Mouse (Mus musculus) fibroblast of lung, adult 2 months (primary cell): Measurements from ENCODE around the gene Eea1.
A peak's percentile ranks its signal among the peaks of the same experiment; 100 is the strongest.

Experiments used
- DNase-seq: peaks from one replicate; pipeline ENCODE4 v3.0.0-alpha.2; 2011; ENCODE audit warnings: low read depth

The Eea1 gene

DNA sequence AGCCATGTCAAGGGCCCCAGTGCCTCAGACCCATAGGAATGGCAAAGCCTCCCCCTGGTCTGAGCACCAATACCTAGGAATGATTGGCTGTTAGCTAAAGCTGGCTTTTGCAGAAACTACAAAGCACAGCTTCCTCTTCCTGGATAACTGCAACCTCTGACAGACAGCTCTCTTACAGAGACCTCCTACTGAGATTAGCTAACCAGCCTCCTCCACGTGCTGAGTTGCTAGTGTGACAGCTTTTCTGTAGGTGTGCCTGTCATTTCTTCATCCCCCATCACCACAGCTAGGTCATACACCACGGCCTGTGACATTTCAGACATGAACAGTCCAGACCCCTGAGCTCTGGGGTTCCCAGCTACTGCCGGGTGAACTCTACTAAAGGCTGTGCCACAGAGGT, 126.9 kb downstream of the Eea1 start:
- no peak for DNase-seq

DNA sequence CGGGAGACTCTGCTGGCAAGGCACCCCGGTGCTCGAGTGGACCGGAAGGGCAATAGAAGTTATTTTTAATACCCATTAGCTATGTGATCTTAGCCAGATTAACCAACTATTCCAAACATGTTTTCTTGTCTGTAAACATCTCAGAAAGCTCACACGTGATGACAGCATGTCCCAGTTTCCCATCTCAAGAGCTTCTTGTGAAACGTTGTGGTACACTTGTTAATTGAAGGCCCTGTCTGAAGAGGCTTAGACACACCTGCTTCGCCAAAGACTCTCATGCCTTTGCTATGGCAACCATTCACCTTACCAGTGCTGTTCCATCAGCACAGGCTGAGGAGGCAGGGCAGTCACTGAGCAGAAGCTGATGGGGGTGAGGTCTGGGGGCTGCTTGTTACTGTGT, 133.9 kb downstream of the Eea1 start:
- no peak for DNase-seq

DNA sequence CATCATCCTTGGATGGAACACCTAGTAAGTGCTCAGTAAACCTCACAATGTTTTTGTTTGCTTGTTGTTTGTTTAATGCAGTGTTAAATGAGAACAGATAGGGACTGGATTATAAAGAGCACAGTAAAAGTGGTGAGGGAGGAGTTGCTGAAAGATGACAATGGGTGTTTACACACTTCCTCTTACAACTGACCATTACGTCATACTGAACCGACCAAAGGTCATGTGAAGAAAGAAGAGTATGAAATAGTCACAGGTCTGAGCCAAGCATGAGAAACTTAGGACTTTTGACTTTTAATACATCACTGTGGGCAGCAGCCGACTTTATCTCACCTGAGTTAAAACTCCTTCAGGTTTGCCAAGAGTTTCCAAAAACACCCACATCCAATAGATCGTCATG, 135.0 kb downstream of the Eea1 start:
- peak; percentile 19 for DNase-seq

DNA sequence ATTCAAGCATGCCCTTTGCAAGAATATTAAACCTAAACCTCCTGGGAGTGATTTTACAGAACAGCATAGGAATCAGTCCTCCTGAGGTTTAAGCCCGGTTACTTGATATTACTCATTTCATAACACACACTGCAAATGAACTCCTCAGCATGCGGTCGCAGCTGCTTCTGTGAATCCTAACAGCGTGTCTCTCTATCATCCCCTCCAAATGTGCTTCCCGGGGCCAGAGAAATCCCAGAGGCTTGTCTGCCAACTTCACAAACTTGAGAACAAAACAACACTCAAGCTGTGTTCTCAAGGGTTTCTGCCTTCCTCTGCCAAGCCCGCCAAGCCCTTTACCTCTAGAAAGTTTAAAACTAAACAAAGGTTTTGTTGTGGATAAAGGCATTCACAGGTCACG, 135.4 kb downstream of the Eea1 start:
- peak; percentile 37 for DNase-seq

DNA sequence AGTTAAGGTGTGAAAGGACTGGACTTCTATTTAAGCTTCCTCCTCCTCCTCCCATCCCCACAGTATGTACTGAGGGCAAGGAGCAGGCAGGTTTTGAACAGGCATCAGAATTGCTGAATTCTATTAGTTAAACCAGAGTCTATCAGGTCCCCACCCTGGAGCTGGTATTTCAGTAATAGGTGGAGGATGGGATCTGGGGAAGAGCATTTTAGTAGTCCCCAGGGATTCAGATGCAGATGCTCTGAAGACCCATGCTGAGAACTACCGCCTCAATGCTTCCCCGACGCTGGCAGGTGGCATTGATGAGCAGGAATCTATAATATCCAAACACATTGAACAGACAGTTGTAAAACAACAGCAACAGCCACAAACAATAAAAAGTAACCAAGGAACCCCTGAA, 136.0 kb downstream of the Eea1 start:
- DNase-seq = no peak

DNA sequence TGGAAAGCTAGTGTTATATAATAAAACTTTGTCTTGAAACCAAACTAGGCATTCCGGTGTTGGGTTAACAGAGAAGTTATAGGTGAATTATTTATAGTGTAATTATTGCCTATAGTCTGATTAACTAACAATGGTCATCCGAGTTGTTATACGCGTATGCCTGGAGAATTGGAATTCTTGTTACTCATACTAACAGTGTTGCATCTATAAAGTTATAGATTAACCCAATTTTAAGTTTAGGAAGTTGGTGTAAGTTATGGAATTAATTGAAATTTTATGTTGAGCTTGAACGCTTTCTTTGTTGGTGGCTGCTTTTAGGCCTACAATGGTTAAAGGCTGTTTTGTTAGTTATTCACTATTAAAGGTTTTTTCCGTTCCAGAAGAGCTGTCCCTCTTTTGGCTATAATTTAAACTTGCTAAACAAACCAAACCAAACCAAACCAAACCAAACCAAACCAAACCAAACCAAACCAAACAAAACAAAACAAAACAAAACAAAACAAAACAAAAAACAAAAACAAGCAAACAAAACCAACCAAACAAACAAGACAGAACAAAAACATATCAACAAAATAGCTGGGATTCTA, 137.1 kb downstream of the Eea1 start:
- DNase-seq = peak; percentile 20

DNA sequence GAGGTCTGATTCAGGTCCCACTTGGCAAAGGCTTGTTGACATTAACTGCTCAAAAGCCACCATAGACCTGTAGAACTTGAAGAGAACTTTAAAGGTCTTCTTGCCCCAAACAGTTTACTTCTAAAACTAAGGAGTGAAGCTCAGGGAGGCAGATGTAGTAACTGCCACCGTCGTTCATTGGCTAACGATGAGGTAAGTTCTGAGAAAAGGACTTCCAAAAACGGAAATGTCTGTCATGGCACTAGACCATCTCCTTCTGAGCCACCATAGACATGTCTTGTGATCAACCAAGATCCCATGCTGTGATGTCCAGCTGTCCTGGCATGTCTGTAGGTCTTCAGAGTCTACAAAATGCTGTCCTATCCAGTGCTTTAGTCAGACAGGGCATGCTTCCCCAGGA, 139.4 kb downstream of the Eea1 start:
- no peak for DNase-seq

DNA sequence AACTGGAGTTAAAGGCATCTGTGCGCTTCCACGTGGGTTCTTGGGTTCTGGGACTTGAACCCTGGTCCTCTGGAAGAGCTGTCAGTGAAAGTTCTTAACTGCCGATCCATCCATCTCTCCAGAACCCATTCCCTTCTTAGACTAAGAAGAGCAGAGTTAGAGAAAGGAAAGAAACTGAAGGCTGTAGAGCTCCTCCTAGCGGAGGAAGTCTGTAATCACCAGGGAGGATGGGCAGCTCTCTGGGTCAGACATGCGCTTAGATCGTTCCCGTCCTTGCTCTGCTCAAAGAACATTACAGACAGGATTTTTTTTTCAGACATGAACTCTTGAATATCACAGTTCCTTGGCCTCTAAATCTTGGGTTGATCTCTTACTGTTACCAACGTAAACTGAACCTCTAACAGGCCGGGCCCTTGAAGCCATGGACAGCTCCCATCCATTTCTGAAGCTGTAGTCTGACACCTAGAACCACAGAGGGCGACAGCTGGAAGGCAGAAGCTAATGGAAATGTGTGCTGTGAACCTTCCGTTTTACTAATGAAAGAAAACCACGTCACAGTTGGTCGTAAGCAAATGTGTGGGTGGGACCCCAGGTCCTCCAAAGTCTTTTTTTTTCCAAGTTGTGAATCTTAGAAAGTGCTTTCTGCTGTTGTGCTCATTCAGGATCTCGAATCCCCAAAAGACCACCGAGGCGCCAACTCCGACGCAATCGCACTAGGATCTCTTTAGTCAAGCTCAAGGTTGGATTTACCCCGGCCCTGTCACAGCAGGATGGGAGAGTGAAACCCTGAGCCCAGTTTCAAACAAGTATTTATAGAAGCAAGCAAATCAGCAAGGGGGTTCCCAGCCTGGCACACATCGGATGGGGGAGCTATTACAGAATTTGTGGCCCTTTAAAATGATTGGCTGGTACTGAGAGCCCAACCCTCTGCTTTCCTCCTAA, 140.3 kb downstream of the Eea1 start:
- no peak for DNase-seq

DNA sequence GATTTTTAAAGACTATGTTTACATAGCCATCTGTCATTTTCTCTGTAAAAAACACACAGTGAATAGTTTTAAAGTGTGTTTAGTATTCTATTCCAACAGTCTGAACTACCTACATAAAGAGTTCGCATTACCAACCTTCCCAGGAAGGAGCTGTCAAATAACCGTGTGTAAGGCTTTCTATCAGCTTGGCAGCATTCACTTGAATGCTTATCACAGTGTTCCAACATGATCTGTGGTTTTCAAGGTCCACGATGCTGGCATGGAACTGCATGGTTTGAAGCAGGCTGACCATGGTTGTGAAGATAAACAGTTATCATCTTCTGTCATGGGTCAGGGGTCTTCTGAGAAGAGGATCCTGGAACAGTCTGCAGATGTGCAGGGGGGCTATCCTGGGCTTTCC, 141.8 kb downstream of the Eea1 start:
- DNase-seq = no peak

DNA sequence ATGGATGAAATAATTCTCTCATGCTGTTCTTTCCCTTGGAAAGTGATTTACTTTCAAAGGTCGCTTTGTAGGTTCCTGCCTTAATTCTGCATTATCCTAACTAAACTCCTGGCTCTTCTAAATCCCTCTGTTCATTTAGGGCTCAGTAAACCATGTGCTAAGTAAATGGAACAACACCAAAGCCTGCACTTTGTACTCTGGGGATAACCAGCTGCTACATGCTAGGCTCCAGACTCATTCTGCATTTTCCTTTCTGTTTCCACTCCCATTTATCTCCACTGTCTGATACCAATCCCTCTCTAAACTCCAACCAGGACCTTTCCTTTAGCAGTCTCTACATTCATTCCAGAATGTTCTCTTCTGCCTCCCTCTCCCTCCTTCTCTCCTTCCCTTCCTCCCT, 149.3 kb downstream of the Eea1 start:
- DNase-seq = no peak

DNA sequence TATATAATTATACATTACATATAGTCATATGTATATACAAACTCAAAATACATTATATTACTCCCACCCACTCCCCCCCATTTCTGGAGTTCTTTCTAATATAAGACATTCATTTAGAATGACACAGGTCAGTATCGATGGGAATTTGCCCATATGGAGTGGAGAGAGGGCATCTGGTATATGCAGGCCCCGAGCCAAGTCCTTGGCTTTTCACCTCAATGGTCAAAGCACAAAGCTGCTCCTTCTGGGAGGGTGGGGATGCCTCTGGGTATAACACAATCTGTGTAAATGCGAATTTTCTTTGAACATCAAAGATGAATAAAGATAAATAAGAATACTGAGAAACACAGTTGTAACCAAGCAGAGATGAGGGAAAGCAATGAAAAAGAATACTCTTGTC, 149.9 kb downstream of the Eea1 start:
- DNase-seq = no peak

DNA sequence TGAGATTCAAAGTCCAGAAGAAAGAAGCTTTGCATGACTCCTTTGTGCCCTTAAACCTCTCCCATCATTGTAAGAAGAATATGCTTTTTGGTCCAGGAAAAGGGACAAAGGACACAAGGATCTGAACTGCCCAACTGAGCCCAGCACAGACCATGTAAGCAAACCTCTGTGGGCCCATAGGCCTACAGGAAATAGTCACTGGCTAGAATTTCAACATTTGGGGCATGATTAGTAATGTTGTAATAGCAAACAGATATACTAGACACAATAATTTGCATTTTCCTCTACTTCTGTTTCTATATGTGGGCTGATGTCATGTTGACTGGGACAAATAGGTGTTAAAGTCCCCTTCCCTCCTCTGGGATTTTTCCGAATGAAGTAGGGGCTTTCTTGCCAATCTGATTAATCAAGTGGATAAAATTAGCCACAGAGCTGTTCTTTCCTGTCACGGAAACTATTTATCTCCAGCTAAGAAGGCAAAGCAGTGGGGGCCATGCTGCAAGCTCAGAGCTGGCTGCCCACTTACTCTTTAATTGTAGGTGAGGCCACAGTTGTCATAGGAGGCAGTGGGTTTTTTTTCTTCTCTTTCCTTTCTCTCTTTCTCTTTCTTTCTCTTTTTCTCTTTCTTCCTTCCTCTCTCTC, 153.6 kb downstream of the Eea1 start:
- DNase-seq = no peak

DNA sequence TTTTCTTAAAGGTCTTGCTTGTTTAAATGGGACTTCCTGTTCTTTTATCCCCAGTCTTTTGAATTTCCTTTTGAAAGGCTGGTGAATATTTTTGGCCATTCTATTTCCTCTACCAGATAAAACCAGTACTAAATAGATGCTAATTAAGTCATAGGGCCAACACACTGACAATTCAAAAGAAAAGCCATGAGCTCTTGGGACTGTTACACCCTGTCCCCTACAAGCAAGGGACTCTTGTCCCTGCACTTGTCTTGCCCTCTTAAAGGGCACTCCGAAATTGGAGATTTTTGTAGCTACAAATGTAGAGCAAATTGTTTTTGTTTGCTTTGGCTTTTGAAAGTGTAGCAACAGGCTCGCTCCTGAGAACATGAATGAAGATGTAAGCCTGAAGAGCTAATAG, 154.1 kb downstream of the Eea1 start:
- DNase-seq = no peak
